Mouse (Mus musculus) midbrain, embryonic 11.5 days (tissue): ENCODE measurements around the gene Osbpl2. TPM values are rescaled to one million over a fixed set of nuclear protein-coding genes. Genes with fewer than 3 reads are reported as not detected.

Source experiments
- ATAC-seq: fragments of 200-750 bp; cut with Nextera tagmentation; 2 replicates; pipeline ENCODE4 v1.8.0; 2017; ENCODE audit warnings: moderate TSS enrichment, moderate library complexity; ENCODE audit not compliant: low FRiP score
- DNase-seq: peaks from one replicate; pipeline ENCODE4 v3.0.0; 2015; ENCODE audit warnings: low spot score; ENCODE audit errors: missing footprints
- H3K27ac ChIP-seq: fragments of 300-500 bp; sonication (generic); 2 replicates; pipeline ENCODE4 v1.5.1; 2014; ENCODE audit warnings: low read depth, low read length
- H3K27me3 ChIP-seq: fragments of 300-500 bp; sonication (generic); 2 replicates; pipeline ENCODE4 v1.6.1; 2014; ENCODE audit warnings: mild to moderate bottlenecking, low read length, moderate library complexity, mixed read lengths; ENCODE audit not compliant: control insufficient read depth, insufficient read depth
- H3K36me3 ChIP-seq: fragments of 300-500 bp; sonication (generic); 2 replicates; pipeline ENCODE4 v1.6.1; 2014; ENCODE audit warnings: mild to moderate bottlenecking, low read length, moderate library complexity, mixed read lengths; ENCODE audit not compliant: control insufficient read depth, insufficient read depth
- H3K4me1 ChIP-seq: fragments of 300-500 bp; sonication (generic); 2 replicates; pipeline ENCODE4 v1.6.1; 2014; ENCODE audit warnings: low read length; ENCODE audit not compliant: control insufficient read depth, insufficient read depth
- H3K4me2 ChIP-seq: fragments of 300-500 bp; sonication (generic); 2 replicates; pipeline ENCODE4 v1.6.1; 2014; ENCODE audit warnings: mild to moderate bottlenecking, moderate library complexity
- H3K4me3 ChIP-seq: fragments of 300-500 bp; sonication (generic); 2 replicates; pipeline ENCODE4 v1.5.1; 2014; ENCODE audit warnings: low read depth, low read length
- H3K9ac ChIP-seq: fragments of 300-500 bp; sonication (generic); 2 replicates; pipeline ENCODE4 v1.6.1; 2014; ENCODE audit warnings: low read length
- H3K9me3 ChIP-seq: fragments of 300-500 bp; sonication (generic); 2 replicates; pipeline ENCODE4 v1.6.1; 2016; ENCODE audit warnings: low read length; ENCODE audit not compliant: control insufficient read depth
- WGBS: fragments of 180-500 bp; shearing (Covaris S2); extraction: QIAGEN DNeasy Blood & Tissue Kit; methylation state at CpG from one replicate; pipeline ENCODE4 v1.1.7; 2014; 5-methylcytosine and 5-hydroxymethylcytosine counted together
- polyA plus RNA-seq: library from polyadenylated mRNA; unstranded; fragments of >200 nt; fragmentation: Nextera tagmentation; extraction: Ambion mirVana; gene quantifications from 2 replicates; pipeline ENCODE4 v1.2.1, GENCODE M21; 2014

Gene Osbpl2
- polyA plus RNA-seq, 1 experiment from 2014 or later, result 43.3 TPM

DNA sequence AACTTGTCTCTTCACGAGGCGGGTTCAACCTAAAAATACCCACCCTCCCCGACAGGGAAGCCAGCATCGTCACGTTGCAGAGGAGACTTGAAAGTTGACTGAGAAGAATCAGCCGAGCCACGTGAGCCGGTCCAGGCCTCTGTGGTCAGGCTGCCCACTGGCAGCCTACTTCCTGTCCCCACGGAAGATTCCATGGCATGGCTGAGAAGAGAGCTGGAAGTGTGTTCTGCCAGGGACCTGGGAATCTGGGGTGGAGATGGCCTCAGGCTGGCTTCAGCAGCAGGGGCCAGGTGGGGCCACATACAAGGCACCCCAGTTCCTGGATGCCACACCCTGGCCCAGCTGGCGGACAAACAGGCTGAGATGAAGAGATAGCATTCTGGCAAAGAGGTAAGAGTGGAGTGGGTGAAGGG, 3.0 kb upstream of the Osbpl2 start:
- Histone ChIP-seq H3K9ac (no peak overlapping the region), H3K4me1 (peaks cover 36% of the 10 kb centered on the region), H3K4me3 (no peak overlapping the region), H3K36me3 (no peaks in the 10 kb centered on the region), H3K27me3 (no peaks in the 10 kb centered on the region), H3K9me3 (no peaks in the 10 kb centered on the region), H3K27ac (no peak overlapping the region), H3K4me2 (no peak overlapping the region)
- ATAC-seq (no peak), DNase-seq (no peak)
- 79% methylated on average over 10 of the region's 10 CpGs for WGBS

DNA sequence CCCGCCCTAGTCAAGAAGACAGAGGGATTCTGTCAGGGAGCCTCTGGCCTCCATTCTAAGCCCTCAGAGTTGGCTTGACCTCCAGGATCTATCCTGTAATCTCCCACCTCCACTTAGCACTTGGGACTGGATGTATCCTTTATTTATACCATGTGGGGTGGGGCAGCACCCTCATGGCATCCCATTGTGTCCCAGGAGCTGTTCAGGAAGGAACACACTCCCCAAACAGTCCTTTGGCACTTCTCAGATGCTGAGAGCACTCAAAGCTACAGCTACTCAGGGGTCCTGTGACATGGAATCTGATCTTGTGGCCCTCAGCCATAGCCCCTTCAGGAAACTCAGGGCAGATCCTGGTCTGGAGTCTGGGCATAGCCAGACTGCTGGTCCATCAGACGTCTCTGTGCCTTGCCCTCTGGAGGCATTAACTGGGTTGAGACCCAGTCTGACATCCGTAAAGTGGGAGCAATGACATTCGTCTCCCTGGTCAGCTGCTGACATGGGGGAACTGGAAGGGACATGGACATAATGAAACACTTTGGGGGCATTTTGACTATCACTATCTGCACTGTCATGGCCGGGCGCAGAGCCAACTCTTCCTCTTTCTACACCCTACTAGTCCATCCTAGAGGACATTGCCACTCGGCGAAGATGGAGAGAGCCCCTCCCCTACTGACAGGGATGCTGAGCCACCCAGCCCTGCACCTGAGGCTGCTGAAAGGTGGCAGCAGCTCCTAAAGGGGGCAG, 2.2 kb upstream of the Osbpl2 start:
- Histone ChIP-seq H3K27me3 (no peaks in the 10 kb centered on the region), H3K27ac (peak overlapping the region; percentile 94), H3K4me3 (no peak overlapping the region), H3K9ac (peak overlapping the region; percentile 46; the same call in 1 of the 2 replicates), H3K4me2 (peak overlapping the region; percentile 45), H3K4me1 (peaks cover 36% of the 10 kb centered on the region), H3K9me3 (no peaks in the 10 kb centered on the region), H3K36me3 (no peaks in the 10 kb centered on the region)
- DNase-seq, result no peak
- 71% methylated on average over 8 of the region's 8 CpGs for WGBS
- no peak for ATAC-seq

DNA sequence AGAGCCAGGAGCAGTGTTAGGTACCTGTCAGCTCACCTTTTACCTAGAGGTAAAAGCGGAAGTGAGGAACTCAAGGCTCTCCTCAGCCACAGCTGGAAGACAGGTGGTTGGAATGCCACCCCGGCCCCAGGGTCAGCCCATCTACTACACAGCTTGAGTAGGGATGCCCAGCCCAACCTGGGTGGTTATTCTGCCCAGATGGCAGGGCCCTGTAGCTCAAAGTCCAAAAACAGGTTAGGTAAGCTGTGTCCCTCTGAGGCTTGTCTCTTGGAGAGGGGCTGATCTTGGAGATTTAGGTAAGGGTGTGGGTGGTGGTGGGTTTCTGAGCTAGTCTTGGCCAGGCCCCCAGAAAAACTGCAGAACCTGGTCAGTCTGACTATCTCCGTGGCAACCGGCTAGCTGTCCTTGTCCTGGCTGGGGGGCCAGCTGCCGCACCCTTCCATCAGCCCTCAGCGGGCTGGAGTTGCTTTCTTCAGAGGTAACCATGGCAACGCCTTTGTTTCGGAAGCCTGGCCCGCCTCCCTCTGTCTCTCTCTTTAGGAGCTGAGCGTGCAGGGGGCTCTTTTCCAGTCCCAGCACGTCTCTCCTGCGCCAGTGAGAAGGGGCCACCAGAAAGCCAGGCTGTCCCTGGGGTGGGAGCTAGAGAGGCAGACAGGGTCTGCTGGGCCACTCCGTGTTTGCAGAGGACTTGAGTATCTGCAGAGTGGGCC, 1.5 kb upstream of the Osbpl2 start:
- DNase-seq (peak; percentile 97), ATAC-seq (peak; percentile 76)
- Histone ChIP-seq H3K36me3 (no peaks in the 10 kb centered on the region), H3K9me3 (no peaks in the 10 kb centered on the region), H3K9ac (peak overlapping the region; percentile 56), H3K27ac (peak overlapping the region; percentile 94), H3K4me1 (peaks cover 36% of the 10 kb centered on the region), H3K27me3 (no peaks in the 10 kb centered on the region), H3K4me3 (peak overlapping the region; percentile 91; the same call in 1 of the 2 replicates), H3K4me2 (peak overlapping the region; percentile 45)
- 6% methylated on average over 13 of the region's 13 CpGs for WGBS

DNA sequence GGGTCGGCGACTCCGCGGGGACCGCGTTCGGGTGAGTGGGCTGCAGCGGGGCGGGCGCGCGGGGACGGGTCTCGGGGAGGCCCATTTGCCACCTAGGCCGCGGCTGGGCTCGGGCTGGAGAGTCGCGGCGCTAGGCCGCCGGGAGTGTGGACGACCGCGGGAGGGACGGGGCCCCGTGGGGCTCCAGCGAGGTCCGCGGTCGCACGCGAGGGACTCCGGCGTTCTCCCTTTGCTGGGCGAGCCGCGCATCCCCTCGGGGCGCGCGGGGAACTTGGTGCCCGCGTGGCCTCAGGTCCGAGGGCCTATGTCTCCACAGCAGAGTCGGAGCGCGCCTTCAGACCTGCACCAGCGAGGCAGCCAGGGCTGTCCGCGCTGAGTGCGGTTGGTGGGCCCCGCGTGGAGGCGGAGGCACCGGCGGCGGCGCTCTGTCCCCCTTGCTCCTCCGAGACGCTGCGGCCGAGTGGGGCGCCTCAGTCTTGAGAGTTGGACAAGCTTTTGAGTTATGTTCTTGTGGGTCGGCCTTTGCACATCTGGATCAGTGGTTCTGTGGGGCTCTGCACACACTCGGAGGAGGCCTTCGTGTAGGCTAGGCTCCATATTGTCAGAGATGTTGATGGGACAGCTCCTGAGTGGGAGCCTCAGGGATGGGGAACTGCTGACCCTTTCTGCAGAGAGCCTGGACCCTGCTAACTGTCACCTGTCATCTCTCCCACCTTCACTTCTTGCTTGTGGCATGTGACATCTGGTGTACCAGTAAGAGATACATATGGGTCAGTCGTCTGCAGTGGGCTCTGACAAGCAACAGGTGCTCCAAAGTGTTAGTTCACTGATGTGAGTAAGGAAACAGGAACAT, 559 bp downstream of the Osbpl2 start:
- Histone ChIP-seq H3K4me1 (peaks cover 36% of the 10 kb centered on the region), H3K9me3 (no peaks in the 10 kb centered on the region; the same call in 1 of the 2 replicates), H3K36me3 (peaks cover 2% of the 10 kb centered on the region; the same call in 1 of the 2 replicates), H3K9ac (peak overlapping the region; percentile 80), H3K4me3 (peak overlapping the region; percentile 91), H3K27ac (peak overlapping the region; percentile 35; the same call in 1 of the 2 replicates), H3K4me2 (peak overlapping the region; percentile 94), H3K27me3 (no peaks in the 10 kb centered on the region)
- ATAC-seq (peak; percentile 6), DNase-seq (peak; percentile 95)
- WGBS, result under 1% methylated on average over 55 of the region's 68 CpGs

DNA sequence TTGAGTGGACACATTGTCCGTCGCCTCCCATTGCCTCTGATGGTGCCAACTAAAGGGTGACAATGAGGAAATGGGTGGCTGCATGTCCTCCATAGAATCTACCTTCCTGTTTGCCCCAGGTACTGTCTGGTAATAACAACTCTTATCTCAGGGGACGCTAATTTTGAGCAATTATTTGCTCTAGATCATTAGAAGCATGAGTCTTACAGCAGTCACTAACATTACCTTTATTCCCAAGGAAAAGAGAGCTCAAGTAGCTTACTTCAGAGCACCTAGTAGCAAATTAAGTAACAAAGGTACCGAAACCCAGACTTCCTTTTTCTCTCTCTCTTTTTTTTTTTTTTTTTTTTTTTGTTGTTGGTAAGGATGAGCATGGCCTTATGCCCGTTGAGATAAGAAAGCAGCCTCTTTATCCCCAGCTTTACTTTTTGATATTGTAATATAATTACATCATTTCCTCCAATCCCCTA, 1.2 kb downstream of the Osbpl2 start:
- H3K4me3 ChIP-seq, result peak overlapping the region; percentile 91
- WGBS, result 74% methylated on average over 5 of the region's 5 CpGs
- H3K27ac ChIP-seq, result no peak overlapping the region
- no peak for ATAC-seq
- H3K9me3 ChIP-seq, result no peaks in the 10 kb centered on the region; the same call in 1 of the 2 replicates
- peaks cover 36% of the 10 kb centered on the region for H3K4me1 ChIP-seq
- no peak overlapping the region for H3K9ac ChIP-seq
- H3K36me3 ChIP-seq, result peaks cover 2% of the 10 kb centered on the region; the same call in 1 of the 2 replicates
- peak overlapping the region; percentile 94 for H3K4me2 ChIP-seq
- DNase-seq, result no peak
- H3K27me3 ChIP-seq, result no peaks in the 10 kb centered on the region

DNA sequence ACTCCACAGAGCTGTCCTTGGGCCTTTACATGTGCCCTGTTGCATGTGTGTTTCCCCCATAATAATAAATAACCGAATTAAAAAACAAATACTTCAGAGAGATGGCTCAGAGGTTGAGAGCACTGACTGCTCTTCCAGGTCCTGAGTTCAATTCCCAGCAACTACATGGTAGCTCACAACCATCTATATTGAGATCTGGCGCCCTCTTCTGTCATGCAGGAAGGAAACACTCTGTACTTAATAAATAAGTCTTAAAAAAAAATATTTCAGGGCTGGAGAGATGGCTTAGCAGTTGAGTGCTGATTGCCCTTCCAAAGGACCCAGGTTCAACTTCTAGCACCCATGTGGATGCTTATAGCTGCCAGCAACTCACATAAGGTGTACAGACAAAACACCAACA, 5.1 kb downstream of the Osbpl2 start:
- peaks cover 2% of the 10 kb centered on the region; the same call in 1 of the 2 replicates for H3K36me3 ChIP-seq
- ATAC-seq, result no peak
- H3K9me3 ChIP-seq, result no peaks in the 10 kb centered on the region; the same call in 1 of the 2 replicates
- no peak overlapping the region for H3K9ac ChIP-seq
- no peak overlapping the region for H3K27ac ChIP-seq
- H3K4me3 ChIP-seq, result no peak overlapping the region
- peak; percentile 56 for DNase-seq
- 87% methylated on average over 2 of the region's 2 CpGs for WGBS
- no peak overlapping the region for H3K4me2 ChIP-seq
- no peaks in the 10 kb centered on the region for H3K27me3 ChIP-seq
- H3K4me1 ChIP-seq, result peaks cover 19% of the 10 kb centered on the region

DNA sequence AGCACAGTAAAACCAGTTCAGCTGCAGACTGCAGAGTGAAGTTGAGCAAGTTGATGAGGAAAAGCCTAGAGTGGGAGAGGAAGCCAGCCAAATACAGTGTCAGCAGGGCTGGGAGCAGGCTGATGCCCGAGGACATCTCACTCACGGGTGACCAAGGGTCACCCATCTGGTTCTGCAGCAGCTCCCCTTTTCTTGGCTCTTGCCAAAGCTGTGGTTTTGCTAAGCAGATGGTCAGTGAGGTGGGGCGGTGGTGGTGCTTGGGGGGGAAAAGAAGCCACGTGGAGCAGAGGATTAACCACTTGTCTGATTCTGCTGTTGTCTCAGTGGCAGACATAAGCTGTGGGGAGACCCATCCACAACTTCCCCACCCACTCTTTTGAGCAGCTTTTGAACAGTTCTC, 7.1 kb downstream of the Osbpl2 start:
- no peak overlapping the region for H3K27ac ChIP-seq
- no peaks in the 10 kb centered on the region; the same call in 1 of the 2 replicates for H3K9me3 ChIP-seq
- DNase-seq (peak; percentile 77), ATAC-seq (peak; percentile 40; the same call in 1 of the 2 replicates)
- peaks cover 2% of the 10 kb centered on the region; the same call in 1 of the 2 replicates for H3K36me3 ChIP-seq
- H3K9ac ChIP-seq, result no peak overlapping the region
- WGBS, result 12% methylated on average over 4 of the region's 4 CpGs
- no peaks in the 10 kb centered on the region for H3K27me3 ChIP-seq
- H3K4me2 ChIP-seq, result no peak overlapping the region
- H3K4me1 ChIP-seq, result peaks cover 13% of the 10 kb centered on the region
- H3K4me3 ChIP-seq, result no peak overlapping the region

DNA sequence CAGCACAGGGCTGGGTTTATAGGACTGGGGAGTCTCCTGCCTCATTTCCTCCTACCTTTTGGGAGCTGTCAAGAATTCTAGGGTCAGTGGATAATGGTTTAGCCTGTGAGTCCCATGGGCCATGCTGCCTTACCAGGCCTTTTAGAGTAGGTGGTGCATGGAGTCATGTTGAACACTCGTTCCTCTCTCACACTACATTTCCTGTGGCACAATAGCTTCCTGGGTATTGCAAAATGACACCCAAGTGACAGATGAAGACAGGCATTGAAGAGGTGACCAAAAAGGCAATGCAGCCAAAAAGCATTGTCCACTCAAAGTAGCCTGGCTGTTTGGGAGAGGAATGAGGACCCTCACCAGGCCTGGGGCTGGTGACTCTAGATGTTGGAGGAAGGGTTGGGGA, 8.6 kb downstream of the Osbpl2 start:
- no peak overlapping the region for H3K27ac ChIP-seq

More for the DNA sequence above, 8.6 kb downstream of the Osbpl2 start:
- Histone ChIP-seq H3K27me3 (no peaks in the 10 kb centered on the region), H3K4me3 (no peak overlapping the region), H3K4me1 (peaks cover 13% of the 10 kb centered on the region), H3K9ac (no peak overlapping the region), H3K4me2 (no peak overlapping the region), H3K9me3 (no peaks in the 10 kb centered on the region; the same call in 1 of the 2 replicates), H3K36me3 (peaks cover 2% of the 10 kb centered on the region; the same call in 1 of the 2 replicates)
- no peak for ATAC-seq
- 63% methylated on average over 1 of the region's 1 CpGs for WGBS
- DNase-seq, result no peak
